Mouse (Mus musculus) gastrocnemius, postnatal 25 days (tissue): ENCODE results near the gene Rbfox1. TPM values are rescaled to one million over a fixed set of nuclear protein-coding genes. Genes with fewer than 3 reads are reported as not detected.

Source experiments
- DNase-seq: peaks from one replicate; pipeline ENCODE4 v3.0.0; 2022
- total RNA-seq, 2 experiments: library from RNA; stranded (reverse); gene quantifications; 1 replicate in 1 of 2; 2 replicates in 1 of 2; pipeline ENCODE4 v1.2.3; 2021

Rbfox1 gene
- total RNA-seq, 2 experiments from 2014 or later = 146 to 174 TPM

DNA sequence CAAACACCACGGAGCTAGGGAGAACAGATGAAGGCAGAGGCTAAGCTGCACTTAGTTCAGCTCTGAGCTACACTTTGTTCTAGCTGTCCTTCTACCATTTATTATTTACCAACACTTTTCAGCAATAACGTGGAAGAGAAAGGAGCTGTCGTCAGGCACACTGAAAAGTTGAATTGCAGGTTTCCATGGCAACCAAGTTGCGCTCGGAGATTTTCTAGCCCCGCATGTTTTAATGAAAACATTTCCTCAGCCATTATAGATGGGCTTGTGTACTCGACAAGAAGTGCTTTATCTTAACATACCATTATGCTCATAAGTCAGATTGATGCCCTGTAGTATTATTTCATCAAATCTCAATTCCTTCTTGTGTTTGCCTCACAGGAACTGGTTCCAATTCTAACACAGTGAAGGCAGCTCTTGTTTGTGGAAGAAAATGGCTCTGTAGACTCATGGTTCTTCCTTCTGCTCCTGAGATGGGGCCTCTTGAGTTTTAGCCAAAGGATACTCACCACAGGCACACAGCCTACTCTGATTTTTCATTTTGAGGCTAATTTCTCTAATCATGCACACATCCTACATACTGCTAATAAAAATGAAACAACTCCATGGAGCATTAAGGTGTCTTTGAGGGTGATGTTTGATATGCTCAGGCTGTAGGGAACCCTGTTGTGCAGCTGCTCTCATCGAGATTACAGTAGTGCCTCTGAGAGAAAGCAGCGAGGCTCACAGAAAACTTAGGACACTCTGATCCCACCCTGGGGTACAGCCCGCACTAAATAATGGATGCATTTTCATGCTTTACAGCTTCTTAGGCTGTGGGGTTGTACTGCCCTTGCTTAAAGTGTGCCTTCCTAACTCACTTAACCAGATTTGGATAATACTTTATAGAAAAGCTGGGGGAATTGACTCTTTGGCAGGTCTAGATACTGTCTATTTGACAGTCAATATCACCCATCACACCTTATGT lies 107.2 kb downstream of the Rbfox1 start:
- DNase-seq = no peak

DNA sequence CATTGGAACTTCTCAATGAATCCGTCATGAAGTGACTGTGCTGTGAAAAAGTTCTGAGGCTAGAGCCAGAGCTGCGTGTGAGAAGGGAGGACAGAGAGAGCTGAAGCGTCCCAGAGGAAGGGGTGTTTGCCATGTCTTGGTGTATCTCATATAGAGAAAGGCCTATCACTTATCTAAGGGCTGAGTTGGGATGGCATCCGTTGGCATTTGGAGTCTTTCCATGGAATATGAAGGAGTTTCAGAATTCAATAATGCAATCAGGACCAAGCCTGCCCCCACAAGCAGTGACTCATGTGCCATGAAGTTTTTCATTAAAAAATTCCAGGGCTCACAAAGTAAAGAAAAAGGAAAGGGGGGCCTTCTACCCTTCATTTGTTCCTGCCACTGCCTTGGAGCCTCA lies 112.0 kb downstream of the Rbfox1 start:
- no peak for DNase-seq

DNA sequence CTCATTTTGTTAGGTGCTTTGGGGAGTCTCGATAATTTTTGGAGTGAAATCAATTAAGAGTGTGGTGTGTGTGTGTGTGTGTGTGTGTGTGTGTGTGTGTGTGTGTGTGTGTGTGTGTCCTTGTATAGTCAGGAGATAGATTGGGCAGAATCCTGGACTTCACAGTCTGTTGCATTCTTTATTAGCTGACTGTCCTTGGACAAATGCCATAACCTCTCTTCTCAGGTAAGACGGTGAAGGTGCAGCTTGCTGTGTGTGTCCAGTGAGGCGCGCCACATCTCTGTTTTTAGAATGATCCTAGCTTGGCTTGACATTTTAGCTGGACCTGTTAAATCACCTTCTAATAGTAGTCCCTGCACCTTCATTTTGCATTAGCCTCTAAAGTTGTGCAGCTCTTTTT lies 112.5 kb downstream of the Rbfox1 start:
- no peak for DNase-seq

DNA sequence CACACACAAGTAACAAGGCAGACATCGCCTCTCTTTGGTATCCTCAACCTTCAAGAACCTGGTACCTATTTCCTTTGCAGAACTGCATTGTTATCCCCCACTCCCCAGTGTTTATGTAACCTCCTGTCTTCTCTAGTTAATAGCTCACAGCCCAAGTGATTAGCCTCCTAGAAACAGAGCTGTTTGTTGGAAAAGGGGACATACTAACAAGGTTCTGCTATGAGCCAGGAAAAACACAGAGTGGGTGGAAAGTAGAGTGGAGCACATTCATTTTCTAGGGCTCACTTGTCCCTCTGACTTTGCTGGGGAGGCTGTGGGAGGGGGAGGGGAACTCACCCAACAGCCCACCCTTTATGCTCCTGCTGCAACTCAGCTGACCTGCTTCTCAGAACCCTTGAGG lies 114.9 kb downstream of the Rbfox1 start:
- DNase-seq = no peak

DNA sequence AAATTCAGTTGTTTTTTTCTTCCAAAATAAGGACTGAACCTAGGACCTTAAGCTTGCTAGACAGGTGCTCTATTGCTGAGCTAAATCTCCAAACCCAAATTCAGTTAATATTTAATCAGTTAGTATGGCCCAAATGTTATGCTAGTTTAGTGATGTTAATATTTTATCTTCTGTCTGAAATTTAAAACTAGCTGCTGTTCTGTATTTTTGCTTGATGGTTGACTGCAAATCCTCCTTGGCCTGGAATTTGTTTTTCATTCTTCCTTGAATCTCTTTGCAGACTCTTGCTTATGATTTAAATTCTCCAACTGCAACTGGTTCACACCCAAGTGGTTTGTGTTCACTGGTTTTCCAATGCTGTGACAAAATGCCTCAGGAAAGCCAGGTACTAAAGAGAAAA lies 121.8 kb downstream of the Rbfox1 start:
- no peak for DNase-seq

DNA sequence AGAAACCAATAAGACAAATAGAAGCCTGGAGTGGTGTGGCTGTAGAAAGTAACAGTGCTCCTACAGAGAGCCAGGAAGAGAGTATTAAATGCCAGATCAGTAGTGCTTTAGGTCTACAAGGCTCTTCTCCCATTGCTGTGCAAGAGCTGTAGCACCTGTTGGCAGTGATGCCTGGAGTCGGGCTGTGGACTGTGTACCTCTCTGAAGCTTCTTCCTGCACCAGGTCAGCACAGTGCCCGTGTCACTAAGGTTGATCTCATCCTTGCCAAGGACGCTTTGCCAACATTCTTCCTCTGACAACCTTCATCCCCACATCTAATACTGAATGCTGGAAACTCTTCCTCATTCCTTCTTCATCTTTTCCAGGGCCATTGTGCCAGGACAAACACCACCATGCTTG lies 127.7 kb downstream of the Rbfox1 start:
- no peak for DNase-seq

DNA sequence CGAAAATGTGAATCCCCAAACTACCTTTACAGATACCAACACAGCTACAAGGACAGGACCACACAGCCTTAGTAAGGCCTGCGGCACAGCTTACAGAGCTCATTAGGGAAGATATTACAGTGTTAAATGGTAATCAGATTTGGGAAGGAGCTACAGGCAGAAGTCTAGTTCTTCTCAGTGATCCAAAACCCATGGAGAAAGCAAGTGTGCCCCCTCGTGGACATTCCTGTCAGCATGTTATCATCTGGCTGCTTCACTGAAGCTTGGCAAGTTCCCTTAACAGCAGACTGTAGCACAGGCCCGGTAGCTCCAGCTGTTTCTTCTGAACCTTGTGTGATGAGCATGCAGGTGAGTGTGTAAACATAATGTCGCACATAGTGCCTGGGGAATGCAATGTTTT lies 133.5 kb downstream of the Rbfox1 start:
- no peak for DNase-seq

DNA sequence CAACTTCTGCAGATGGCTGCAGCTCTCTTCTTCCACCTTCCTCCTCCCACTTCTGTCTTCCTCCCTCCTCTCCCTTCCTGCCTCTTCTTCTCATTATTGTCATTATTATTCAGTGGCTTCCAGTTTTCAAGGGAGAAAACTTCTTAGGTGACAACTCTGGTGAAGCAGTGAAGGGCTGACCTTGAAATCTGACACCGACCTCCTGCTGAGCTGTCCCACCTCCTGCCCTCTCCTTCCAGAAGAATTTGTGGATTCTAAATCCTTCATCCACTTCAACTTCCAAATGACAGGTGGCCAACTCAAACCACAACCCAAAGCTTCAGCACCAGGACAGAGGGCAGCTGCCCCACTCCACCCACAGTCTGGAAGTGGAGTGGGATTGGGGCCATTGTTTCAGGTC lies 134.2 kb downstream of the Rbfox1 start:
- no peak for DNase-seq

DNA sequence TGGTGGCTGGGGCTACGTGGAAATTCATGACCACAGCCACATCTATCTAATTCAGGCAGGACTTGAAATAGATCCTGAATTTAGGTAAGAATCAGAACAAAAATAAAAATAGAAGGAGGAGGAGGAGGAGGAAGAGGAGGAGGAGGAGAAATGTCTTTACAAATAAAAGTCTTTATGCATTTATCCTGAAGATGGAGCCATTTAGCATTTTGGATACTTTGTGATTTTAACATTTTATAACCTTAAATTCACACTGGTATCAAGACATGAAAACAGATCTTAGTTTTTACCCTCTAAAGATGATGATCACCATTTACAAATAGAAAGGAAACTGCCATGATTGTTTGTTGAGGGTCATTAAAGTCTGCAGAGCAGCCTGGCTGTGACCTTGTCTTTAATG lies 146.1 kb downstream of the Rbfox1 start:
- no peak for DNase-seq

DNA sequence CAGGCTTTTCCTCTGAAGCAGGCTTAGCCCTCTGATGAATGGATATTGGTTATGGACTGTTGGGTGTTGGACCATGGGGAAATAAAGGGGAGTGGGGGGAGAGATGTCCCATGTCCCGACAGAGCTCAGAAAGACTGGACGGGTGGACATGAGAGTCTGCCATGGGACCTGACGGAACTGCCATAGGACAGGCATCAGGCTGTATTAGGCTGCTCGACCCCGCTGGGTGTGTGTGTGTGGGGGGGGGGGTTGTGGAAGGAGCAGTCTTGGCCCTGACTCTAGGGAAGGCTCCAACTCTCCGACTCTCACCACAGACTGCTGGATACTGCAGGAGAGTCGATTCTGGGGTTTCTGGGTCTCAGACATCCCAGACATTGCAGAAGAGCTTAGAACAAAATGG lies 147.4 kb downstream of the Rbfox1 start:
- no peak for DNase-seq

DNA sequence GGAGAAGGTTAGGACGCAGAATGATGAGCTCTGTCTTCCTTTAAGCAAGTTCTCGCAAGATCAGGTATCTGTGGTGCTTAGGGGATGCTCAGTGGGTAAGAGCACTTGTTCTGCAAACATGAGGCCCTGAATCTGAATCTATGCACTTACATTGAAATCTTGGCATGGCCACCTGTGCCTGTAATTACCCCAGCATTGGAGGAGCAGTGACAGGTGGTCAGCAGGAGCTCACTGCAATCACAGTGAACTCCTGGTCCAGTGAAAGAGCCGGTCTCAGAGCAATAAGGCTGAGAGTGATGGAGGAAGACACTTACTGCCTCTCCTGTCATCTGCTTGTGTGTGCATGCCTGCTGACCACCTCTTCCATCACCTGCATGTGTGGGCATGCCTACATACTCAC lies 149.7 kb downstream of the Rbfox1 start:
- no peak for DNase-seq

DNA sequence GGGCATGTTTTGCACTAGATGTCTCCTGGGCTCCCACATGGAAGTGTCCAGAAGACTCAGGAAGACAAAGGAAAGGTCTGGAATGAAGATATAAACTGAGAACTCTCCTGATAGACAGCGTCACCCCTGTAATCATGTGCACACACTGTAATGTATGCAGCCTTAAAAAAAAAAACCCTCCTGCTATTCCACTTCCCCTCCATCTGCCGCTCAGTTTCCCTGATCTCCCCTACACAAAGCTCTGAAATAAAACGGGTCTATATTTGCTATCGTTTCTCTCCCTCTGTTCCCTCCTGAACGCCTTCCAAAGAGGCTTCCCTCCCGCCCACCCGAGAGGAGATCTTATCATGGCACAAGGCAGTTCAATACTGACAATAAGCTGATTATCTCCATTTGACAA lies 151.9 kb downstream of the Rbfox1 start:
- no peak for DNase-seq

DNA sequence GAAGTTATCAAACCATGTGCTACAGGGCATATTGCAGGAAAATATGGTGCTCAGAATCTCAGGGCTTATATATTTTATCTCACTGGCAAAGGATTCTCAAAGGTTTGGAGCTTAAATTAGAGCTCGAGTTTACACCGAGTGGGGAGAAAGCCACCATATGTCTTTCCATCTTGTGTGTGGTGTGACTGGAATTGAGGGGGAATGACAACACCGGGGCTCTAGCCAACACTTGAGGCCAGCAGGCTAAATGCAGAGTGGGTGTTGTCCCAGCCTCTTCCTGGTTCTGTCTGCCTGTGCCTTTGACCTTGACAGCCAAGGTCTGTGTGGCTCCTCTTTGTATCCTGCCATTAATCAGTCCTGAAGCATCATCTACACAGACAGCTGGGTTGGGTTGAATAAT lies 157.6 kb downstream of the Rbfox1 start:
- no peak for DNase-seq

DNA sequence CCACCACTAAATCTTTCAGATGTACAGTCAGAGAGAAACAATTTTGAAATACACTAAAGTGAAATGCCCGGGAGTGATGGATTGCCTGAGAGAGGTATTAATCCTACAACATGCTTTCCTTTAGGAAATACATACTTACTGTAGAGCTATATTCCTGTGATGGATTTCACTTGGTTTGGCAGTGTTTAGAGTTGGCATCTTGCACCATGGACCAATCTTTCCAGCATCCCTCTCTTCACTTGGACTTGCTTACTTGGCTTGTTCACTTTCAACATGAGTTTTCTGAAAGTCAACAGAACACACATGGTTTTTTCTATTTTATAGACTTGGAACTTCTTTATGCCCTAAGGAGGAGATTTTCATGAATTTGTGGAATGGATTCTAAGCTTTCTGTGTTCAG lies 163.4 kb downstream of the Rbfox1 start:
- DNase-seq = no peak

DNA sequence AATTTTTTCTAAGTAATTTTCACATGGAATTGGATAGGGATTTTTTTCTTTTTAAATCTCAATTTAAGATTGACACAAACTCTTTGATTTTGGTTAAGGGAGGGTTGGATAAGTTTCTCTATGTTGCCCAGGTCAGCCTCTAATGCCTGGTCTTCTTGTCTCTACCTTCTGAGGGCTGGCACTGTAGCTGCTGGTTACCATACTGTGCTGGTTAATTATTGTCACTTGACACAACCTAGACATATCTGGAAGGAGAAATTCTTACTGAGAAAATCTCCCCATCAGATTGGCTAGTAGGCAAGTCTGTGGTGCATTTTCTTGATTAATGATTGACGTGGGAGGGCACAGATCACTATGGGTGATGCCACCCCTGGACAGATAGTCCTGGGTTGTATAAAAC lies 177.3 kb downstream of the Rbfox1 start:
- DNase-seq = no peak

DNA sequence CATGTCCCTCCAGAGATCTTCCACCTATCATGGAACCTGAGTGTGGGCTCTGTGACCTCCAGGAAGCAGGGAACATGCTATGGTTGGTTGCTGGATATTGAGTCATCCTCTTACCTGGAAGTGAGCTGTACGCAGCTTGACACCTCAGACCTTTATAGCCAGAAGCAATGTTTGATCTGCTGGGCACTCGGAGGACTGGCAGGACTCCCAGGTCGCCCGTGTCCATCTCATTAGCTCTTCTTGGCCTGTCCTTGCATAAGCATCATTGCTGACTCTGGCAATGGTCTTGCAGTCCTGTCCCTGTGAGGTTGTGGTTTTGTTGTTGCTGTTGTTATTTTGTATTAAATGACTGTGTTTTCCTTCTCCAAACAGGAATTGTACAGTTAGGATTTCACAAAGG lies 180.3 kb downstream of the Rbfox1 start:
- no peak for DNase-seq

DNA sequence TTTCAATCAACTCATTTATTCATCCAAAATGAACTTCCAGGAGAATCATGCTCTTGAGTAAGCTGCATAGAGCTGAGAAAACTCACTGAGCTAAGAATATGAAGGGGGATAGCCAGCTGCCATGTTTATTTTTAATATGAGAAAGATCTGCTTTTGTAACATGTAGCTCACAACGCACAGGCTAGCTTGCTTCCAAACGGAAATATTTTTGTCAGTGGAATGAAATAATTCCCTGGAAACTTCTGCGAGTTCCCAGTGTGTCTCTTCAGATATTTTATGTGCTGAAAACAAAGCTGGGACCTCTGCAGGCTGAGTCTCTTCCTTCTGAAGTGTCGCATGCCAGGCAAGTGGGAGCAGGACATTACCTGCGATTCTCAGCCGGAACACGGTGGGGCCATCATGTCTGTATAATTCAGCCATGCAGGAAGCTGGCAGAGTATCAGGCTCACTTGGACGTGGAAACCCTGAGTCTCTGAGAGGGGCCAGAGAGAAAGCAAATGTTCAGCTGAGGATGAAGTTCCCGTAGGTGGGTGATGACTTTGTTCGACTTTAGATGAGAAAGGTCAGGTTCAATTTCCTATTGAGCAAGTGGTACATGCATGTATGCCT lies 190.4 kb downstream of the Rbfox1 start:
- no peak for DNase-seq

DNA sequence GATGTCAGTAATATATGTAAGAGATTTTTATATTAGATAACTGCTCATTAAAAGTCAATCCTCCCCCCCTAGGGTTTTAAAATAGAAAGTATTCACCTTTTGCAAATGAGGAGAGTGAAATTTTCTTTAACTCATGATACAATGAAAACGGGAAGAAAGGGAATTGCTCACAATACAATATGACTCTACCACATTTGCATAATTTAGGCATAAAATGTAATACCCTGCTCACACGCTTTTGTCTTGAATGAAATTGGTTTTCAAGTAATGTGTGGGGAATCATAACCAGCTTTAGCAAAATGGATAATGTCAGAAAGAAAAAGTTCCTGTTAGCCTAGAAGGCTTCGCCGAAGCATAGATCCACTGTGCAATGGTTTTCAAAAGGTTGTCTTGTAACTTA lies 193.9 kb downstream of the Rbfox1 start:
- DNase-seq = no peak

DNA sequence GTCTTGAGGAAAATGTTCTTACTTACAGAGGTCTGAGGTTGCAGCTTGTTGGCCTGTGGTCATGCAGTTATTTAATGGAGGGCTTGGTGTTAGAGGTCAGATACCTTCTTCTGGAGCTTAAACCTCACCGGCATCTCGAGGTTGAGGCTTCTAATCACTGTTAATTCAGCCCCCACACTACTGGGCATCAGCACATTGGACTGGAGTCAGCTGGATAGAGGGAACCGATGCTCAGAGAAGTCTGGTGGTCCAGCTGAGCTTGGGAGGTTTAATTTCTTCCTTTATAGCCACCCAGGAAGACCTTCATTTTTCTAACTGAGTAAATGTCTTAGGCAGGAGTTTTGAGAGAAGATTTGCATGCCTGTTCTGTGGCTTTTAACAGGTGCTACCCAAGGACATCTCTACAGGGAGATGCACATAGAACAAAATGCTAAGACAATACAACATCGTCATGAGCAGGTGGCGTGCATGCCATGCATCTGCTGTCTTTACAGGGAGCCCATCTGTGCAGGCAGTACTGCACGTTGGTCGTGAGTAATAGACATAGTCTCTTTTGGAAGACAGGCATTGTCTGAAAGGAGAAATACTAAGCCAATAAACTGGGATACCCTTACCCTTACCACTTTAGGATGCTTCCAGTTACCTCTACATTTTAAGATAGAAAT lies 199.7 kb downstream of the Rbfox1 start:
- no peak for DNase-seq

DNA sequence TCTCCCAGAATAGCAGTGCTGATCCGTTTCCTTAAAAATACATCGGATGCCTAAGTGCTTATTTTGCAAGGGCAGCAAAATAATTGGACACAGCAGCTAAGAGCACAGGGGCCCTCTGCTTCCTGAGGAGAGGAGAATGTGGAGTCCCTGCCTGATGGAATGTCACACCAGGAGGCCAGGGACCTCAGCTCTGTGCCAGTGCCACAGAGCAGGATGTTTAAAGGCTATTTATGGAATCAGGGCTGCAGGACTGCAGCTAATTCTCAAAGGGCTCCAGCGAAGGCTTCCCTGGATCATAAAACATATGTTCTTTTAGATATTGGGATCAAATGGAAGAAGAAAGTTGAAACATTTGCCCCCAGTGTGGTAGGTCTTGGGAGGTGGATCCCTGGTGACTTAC lies 201.0 kb downstream of the Rbfox1 start:
- no peak for DNase-seq

DNA sequence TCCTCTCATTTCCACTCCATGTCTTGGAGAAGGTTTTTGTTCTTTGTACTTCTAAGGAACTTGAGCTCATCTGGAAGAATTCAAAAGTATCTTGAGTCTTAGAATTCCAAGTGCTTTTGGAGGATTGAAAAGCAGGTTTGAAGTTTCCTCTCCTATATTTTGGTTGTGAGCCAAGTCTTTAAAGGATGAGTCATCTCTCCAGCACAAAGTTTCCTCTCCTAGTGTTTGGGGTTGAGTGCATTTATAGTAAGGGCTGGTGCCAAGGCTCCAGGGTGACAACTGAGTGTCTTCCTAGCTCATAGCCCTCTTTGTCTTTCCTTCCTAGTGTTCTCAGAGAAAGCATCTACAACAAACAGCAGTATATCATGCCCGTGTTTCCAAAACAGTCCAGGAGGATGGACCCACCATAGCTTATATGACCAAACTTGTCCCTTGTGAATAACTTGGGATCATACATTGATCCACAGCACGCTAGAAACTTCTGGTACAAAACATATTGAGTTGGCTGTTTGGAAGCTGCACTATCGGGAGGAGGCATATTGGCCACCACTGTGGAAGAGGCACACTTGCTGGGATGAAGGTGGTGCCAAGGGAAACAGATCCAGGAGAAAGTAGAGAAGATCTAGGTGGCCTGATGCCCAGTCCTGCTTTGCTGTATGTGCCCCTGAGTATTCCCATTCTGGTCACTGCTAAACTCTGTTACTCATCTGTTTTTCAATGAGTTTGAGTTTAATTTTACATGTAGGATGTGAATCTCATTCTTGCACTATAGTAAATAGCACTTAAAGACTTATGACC lies 206.4 kb downstream of the Rbfox1 start:
- DNase-seq = no peak

DNA sequence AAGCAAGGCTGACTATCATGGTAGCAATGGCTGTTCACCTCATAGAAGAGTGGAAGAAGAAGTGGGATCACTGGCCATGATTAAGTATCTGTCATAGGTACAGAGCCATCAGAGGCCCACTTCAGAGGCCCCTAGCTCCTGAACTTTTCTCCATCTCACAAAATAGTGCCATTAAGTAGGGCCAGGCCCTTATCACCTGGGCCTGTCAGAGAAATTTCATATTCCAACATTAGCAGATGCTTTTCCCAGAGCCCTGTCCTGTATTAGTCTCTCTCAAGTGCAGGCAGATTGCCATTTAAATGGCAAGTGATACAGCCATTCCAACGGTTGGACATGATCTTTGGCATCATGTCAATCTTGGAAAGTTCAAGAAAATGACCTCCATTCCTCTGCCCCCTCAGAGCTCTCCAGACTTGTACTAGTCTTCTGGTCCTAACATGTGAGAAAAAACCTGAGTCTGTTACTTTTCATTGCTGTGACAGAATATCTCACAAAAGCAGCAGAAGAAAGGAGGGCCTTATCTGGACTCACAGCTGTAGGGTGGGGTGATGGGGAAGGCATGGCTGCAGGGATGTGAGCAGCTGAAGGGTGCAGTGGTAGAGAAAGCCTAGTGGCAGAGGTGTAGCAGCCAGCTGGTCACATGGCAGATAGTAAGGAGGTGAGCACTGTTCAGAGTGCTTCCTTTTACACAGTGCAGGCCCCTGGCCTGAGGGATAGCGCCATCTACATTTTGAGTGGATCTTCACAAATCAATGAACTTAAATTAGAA lies 210.6 kb downstream of the Rbfox1 start:
- DNase-seq = no peak
